Mouse (Mus musculus) stomach, postnatal 0 days (tissue): Measurements from ENCODE around the gene Lclat1. TPM values are rescaled to one million over a fixed set of nuclear protein-coding genes. Genes with fewer than 3 reads are reported as not detected.

Experiments used
- ATAC-seq: fragments of 200-750 bp; cut with Nextera tagmentation; 2 replicates; pipeline ENCODE4 v1.8.0; 2017; ENCODE audit not compliant: low FRiP score, low TSS enrichment
- DNase-seq: peaks from one replicate; pipeline ENCODE4 v3.0.0-alpha.2; 2016; ENCODE audit warnings: low spot score
- H3K27ac ChIP-seq: fragments of 300-500 bp; sonication (generic); replicated peaks from 2 replicates; pipeline ENCODE4 v1.5.1; 2014; ENCODE audit warnings: mild to moderate bottlenecking, control low read depth
- H3K27me3 ChIP-seq: fragments of 300-500 bp; sonication (generic); 2 replicates; pipeline ENCODE4 v1.6.1; 2014; ENCODE audit warnings: low read length; ENCODE audit not compliant: control insufficient read depth, insufficient read depth
- H3K36me3 ChIP-seq: fragments of 300-500 bp; sonication (generic); 2 replicates; pipeline ENCODE4 v1.6.1; 2014; ENCODE audit warnings: low read length, mixed read lengths; ENCODE audit not compliant: control insufficient read depth, insufficient read depth
- H3K4me1 ChIP-seq: fragments of 300-500 bp; sonication (generic); replicated peaks from 2 replicates; pipeline ENCODE4 v1.6.1; 2014; ENCODE audit warnings: antibody characterized with exemption; ENCODE audit not compliant: control insufficient read depth, insufficient read depth
- H3K4me2 ChIP-seq: fragments of 300-500 bp; sonication (generic); replicated peaks from 2 replicates; pipeline ENCODE4 v1.6.1; 2014; ENCODE audit warnings: low read depth, mild to moderate bottlenecking, control low read depth, moderate library complexity
- H3K4me3 ChIP-seq: fragments of 300-500 bp; sonication (generic); 2 replicates; pipeline ENCODE4 v1.5.1; 2014; ENCODE audit warnings: low read depth, low read length, control low read depth
- H3K9ac ChIP-seq: fragments of 300-500 bp; sonication (generic); 2 replicates; pipeline ENCODE4 v1.6.1; 2014; ENCODE audit warnings: mild to moderate bottlenecking, low read length, control low read depth, mixed read lengths
- H3K9me3 ChIP-seq: fragments of 300-500 bp; sonication (generic); 2 replicates; pipeline ENCODE4 v1.6.1; 2016; ENCODE audit warnings: low read length; ENCODE audit not compliant: control insufficient read depth
- CTCF ChIP-seq: IDR thresholded peaks from 2 replicates; pipeline ENCODE4 v1.5.1; 2016; ENCODE audit warnings: antibody characterized with exemption, low read depth, mild to moderate bottlenecking, moderate library complexity
- EP300 ChIP-seq: optimal IDR thresholded peaks from 2 replicates; pipeline ENCODE3; 2016; ENCODE audit warnings: antibody characterized with exemption
- WGBS: fragments of 180-500 bp; shearing (Covaris S2); extraction: QIAGEN DNeasy Blood & Tissue Kit; methylation state at CpG from one replicate; pipeline ENCODE4 v1.1.7; 2014; 5-methylcytosine and 5-hydroxymethylcytosine counted together
- polyA plus RNA-seq: library from polyadenylated mRNA; unstranded; fragments of >200 nt; fragmentation: Nextera tagmentation; extraction: Ambion mirVana; gene quantifications from 2 replicates; pipeline ENCODE4 v1.2.1, GENCODE M21; 2015

Lclat1 gene
- polyA plus RNA-seq, 1 experiment from 2014 or later: 4.3 TPM

- H3K9me3 ChIP-seq: no peaks in the 10 kb centered on the region
- DNase-seq: no peak
- H3K9ac ChIP-seq: no peak overlapping the region
- 90% methylated on average over 8 of the region's 8 CpGs for WGBS
- no peaks in the 10 kb centered on the region for H3K27me3 ChIP-seq
- no peak overlapping the region for H3K27ac ChIP-seq
- ATAC-seq: no peak
- no peak overlapping the region for H3K4me2 ChIP-seq
- no peaks in the 10 kb centered on the region for H3K4me1 ChIP-seq
- H3K36me3 ChIP-seq: no peaks in the 10 kb centered on the region
- no peak overlapping the region for H3K4me3 ChIP-seq
- TF ChIP-seq EP300: no peak
Measured at GRCm38 (mm10) chr17:73095585-73095984, 12.2 kb upstream of the Lclat1 start.

GRCm38 (mm10) chr17:73096484-73096883 is 11.3 kb upstream of the Lclat1 start:
- no peaks in the 10 kb centered on the region for H3K36me3 ChIP-seq
- no peak for DNase-seq
- H3K27me3 ChIP-seq: no peaks in the 10 kb centered on the region
- no peak overlapping the region for H3K9ac ChIP-seq
- no peak overlapping the region for H3K27ac ChIP-seq
- 41% methylated on average over 5 of the region's 5 CpGs for WGBS
- TF ChIP-seq EP300 (no peak), CTCF (peak; percentile 68)
- H3K4me2 ChIP-seq: no peak overlapping the region
- no peak for ATAC-seq
- no peaks in the 10 kb centered on the region for H3K4me1 ChIP-seq
- no peak overlapping the region for H3K4me3 ChIP-seq
- no peaks in the 10 kb centered on the region for H3K9me3 ChIP-seq

- no peak for DNase-seq
- Histone ChIP-seq H3K4me2 (no peak overlapping the region), H3K9ac (no peak overlapping the region), H3K36me3 (no peaks in the 10 kb centered on the region), H3K27ac (no peak overlapping the region), H3K9me3 (no peaks in the 10 kb centered on the region), H3K27me3 (no peaks in the 10 kb centered on the region), H3K4me3 (no peak overlapping the region), H3K4me1 (no peaks in the 10 kb centered on the region)
- no peak for ATAC-seq
- TF ChIP-seq CTCF (no peak), EP300 (no peak)
- WGBS: 74% methylated on average over 1 of the region's 1 CpGs
Measured at GRCm38 (mm10) chr17:73098636-73099035, 9.1 kb upstream of the Lclat1 start.

DNA sequence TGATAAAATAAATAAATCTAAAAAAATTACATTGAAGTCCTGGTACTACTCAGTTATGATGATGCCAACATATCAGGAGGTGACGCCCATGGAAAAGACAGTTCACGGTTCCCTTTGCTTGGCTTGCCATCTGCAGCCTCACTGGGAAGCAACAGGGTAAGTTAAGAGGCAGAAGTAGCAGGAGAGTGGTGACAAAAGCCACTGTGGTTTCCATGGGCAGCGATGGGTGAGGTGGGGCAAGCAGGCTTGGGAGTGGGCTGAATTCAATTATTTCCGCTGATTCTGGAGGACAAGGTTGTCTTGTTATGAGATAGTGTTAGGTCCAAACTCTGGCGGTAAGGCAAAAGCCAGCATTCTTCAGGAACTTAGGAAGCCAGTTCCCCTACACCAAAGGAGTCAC is 7.4 kb upstream of the Lclat1 start:
- WGBS: 97% methylated on average over 5 of the region's 5 CpGs
- ATAC-seq (no peak), DNase-seq (no peak)
- H3K36me3 ChIP-seq: no peaks in the 10 kb centered on the region
- H3K9me3 ChIP-seq: no peaks in the 10 kb centered on the region
- TF ChIP-seq CTCF: no peak
- no peak for TF ChIP-seq EP300
- no peak overlapping the region for H3K9ac ChIP-seq
- H3K4me2 ChIP-seq: no peak overlapping the region
- no peak overlapping the region for H3K27ac ChIP-seq
- no peaks in the 10 kb centered on the region for H3K27me3 ChIP-seq
- H3K4me1 ChIP-seq: no peaks in the 10 kb centered on the region
- H3K4me3 ChIP-seq: no peak overlapping the region

DNA sequence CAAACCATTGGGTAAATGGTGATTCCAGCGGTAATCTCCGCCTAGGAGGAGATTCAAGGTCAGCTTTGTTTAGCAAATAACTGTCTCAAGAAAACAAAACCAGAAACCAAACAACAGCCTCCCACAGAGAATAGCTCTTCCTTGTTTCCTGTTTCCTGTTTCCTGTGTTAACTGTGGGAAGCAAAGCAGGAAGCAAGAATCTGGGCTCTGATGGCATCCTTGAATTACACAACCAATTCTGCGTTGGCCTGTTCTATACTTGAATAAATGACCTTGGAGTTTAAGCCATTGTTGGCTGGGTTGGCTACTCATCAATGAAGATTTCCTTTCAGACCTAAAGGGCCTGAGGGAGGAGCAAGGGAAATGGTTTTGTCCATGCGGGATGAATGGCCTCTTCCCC is 5.2 kb upstream of the Lclat1 start:
- no peak overlapping the region for H3K4me3 ChIP-seq
- H3K9me3 ChIP-seq: no peaks in the 10 kb centered on the region
- DNase-seq (no peak), ATAC-seq (no peak)
- H3K27ac ChIP-seq: no peak overlapping the region
- H3K4me1 ChIP-seq: no peaks in the 10 kb centered on the region
- H3K4me2 ChIP-seq: no peak overlapping the region
- H3K9ac ChIP-seq: no peak overlapping the region
- WGBS: 81% methylated on average over 4 of the region's 4 CpGs
- H3K36me3 ChIP-seq: no peaks in the 10 kb centered on the region
- TF ChIP-seq CTCF (no peak), EP300 (no peak)
- H3K27me3 ChIP-seq: no peaks in the 10 kb centered on the region

- Histone ChIP-seq H3K4me1 (peaks cover 2% of the 10 kb centered on the region; the same call in 1 of the 2 replicates), H3K27me3 (no peaks in the 10 kb centered on the region), H3K36me3 (no peaks in the 10 kb centered on the region), H3K9ac (peak overlapping the region; percentile 89), H3K4me2 (peak overlapping the region; percentile 98), H3K27ac (peak overlapping the region; percentile 77), H3K9me3 (no peaks in the 10 kb centered on the region), H3K4me3 (peak overlapping the region; percentile 90)
- DNase-seq: peak; percentile 46
- ATAC-seq: no peak; the same call in 1 of the 2 replicates
- 5% methylated on average over 35 of the region's 35 CpGs for WGBS
- TF ChIP-seq CTCF (no peak), EP300 (no peak)
Measured at GRCm38 (mm10) chr17:73108170-73108887, 544 bp downstream of the Lclat1 start.
